Mouse (Mus musculus) lung, adult 18-20 months (tissue): ENCODE results near the gene Trim62.

Source experiments
- DNase-seq, 2 experiments: peaks; one replicate each; pipeline ENCODE4 v3.0.0; 2022; ENCODE audit warnings: mixed read lengths in 2 of 2

Gene Trim62

DNA sequence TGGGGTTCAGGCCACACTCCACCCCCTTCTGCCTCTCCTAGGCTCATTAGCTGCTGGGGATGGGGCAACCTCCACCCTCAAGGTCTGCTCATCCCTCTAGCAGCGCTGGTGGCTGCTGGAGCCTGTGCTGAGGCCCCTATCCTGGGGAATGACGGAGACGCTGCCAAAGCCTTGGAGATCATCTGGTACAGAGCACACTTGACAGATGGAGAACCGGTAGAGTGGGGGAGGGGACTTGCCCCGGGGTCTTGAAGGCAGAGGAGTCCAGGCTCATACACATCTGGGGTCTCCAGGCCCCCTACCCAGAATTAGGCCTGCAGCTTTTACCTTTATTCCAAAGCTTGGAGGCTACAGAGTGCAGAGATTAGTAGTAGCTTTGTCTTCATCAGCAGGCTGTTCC lies 3.2 kb downstream of the Trim62 start:
- DNase-seq: no peak

DNA sequence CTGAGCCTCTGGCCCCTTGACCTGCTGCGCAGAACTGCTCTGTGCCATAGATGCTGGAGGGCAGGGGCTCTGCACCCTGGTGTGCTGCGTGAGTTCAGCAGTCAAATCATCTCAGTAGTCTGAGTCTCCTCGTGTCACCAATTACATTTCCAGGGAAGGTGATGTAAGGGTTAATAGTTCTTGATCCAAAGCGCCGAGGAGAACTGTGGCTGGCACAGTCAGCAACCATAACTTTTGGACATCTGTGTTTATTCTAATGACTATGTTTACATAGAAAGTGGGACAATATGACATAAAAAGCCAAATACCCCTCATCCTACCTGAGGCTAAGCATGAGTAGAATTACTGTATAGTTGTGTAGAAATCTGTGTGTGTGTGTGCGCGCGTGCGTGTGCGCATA lies 3.6 kb downstream of the Trim62 start:
- no peak for DNase-seq

DNA sequence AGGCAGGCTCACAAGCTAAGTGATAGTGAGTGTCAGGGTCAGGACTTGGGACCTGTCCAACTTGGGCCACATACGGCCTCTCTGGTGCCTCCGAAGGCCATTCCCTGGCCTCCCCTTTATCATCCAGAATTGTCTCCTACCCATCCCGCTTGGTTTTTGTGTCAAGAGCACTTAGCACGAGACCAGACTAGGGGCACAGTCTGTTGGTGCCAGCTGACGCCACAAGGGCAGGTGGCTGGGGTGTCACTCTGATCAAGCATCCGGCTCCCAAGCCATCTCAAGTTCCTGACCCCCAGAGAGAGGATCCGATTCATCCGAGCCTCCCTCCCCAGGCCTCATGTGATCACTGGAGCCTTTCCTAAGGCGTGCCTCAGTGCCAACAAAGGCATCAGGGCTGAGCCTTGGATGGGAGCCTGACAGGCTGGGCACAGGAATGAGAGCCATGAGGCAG lies 4.3 kb downstream of the Trim62 start:
- no peak for DNase-seq

DNA sequence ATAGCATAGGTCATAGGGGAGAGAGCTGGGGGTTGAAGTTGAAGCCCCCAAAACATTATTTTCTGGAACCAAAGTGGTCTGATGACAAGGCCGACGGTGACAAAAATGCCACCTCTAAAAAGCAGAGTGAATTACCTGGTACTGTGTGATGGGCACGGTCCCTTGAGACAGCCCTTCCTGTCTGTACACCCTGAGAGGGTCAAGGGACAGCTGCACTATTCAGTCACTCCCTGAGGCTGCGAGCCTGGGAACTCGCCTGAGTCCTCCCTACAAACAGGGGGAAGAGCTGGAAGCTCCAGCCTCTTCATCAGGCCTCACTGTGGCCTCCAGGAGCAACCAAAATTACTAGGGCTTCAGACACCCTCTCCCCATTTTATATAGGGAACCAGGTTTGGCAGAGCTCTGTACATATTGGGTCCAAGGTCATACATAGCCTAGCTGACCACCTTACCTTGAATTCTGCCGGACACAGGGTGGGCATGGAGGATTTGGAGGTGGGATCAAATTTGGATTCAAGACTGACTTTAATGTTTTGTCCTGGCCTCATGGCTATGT lies 5.1 kb downstream of the Trim62 start:
- no peak for DNase-seq

GRCm38 (mm10) chr4:128889752-128890630 lies 6.6 kb downstream of the Trim62 start:
- peak; percentile 78 to 87 for DNase-seq

DNA sequence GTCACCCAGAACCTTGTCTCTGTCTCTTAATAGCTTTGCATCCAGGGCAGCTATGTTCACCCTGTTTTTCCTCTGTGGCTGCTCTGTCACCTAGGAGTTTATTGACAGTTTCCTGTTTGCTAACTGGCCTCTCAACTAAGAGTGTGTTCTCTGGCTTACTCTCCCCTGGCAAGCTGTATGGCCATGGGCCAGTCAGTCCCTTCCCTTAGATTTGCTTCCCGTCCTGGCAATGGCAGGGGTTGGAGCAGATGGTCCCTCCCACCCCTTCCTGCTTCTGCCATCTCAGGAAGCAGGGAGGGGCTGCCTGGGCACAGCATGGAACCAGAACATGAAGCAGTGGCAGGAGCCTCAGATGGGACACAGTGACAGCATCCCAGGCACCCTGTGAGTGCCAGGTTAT lies 7.8 kb downstream of the Trim62 start:
- peak; percentile 91 to 95 for DNase-seq

GRCm38 (mm10) chr4:128891746-128892145 lies 8.4 kb downstream of the Trim62 start:
- no peak for DNase-seq

- no peak for DNase-seq
Measured at GRCm38 (mm10) chr4:128892188-128892587, 8.8 kb downstream of the Trim62 start.

DNA sequence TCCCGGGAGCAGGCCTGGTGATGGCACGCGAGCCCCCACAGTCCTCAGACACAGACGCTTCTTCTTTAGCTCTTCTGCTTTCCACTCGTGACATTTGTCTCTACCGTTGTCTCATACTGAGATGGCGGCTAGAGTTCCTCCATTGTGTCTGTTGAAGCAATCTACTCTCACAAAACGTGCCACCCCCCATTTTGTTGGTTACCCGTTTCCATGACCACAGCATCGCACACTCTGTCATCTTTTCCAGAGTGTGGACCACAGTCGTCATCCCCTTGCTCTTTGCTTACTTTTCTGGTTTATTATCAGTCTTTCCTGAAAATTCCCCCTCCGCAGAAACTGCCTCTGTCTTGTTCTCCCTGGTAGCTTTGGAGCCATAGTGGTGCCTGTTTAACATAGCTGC lies 10.7 kb downstream of the Trim62 start:
- no peak for DNase-seq

DNA sequence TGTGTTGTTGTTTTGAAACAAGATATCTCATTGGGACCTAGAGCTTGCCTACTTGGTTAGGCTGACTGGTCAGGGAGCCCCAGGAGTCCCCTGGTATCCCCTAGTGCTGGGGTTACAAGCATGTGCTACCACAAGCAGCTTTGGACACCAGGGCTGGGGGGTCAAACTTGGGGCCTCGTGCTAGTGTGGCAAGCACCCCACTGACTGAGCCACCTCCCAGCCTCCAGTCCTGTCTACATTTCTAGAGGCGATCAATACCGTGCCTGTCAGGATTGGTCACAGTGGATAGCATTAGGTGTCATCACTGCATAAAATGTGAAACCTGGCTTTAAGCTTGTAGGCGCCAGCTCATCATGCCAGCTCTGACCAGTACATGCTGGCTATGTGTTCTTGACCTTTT lies 12.5 kb downstream of the Trim62 start:
- DNase-seq: no peak

DNA sequence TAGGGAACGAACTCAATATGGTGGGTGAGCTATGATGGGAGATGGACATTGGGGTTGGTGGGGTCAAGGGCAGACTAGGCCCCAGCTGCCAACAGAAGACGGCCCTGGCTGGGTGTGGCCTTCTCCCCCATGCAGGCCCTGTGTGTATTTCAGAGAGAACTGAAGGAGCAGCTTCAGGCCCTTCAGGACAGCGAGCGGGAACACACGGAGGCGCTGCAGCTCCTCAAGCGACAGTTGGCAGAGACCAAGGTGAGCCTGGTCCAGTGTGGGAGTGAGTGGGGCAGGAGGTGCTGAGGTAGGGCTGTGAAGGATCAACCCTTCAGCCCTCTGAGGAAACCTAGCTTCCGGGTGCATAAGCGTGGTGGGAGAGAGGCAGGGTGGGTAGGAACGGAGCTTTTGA lies 13.3 kb downstream of the Trim62 start:
- DNase-seq: no peak

DNA sequence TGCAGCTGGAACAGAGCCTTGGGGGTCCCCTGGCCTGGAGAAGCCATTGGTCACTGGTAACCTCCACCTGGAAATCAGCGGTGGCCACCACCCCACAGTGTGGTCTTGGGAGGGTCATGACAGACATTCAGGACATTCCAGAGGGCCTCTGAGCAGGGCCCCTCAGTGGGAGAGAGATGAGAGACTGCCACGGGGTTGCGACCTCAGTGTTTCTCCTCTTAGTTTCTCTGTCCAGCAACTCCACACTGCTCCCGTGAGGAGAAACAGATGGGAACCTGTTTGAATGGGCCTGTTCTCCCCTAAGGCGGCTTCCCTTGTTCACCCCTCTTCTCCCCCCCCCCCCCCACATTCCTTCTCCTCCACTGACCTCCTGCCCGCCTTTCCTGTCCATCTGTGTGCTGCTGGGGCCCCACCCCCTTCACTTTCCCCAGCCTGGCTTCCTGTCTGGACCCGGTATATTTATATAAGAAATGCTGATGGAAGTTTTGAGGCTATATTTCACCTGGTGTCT lies 14.6 kb downstream of the Trim62 start:
- DNase-seq: peak; percentile 53 to 65

GRCm38 (mm10) chr4:128899332-128899731 lies 16.0 kb downstream of the Trim62 start:
- peak; percentile 64 to 78 for DNase-seq

GRCm38 (mm10) chr4:128900484-128900883 lies 17.1 kb downstream of the Trim62 start:
- DNase-seq: no peak

- no peak for DNase-seq
Measured at GRCm38 (mm10) chr4:128902390-128902789, 19.0 kb downstream of the Trim62 start.

DNA sequence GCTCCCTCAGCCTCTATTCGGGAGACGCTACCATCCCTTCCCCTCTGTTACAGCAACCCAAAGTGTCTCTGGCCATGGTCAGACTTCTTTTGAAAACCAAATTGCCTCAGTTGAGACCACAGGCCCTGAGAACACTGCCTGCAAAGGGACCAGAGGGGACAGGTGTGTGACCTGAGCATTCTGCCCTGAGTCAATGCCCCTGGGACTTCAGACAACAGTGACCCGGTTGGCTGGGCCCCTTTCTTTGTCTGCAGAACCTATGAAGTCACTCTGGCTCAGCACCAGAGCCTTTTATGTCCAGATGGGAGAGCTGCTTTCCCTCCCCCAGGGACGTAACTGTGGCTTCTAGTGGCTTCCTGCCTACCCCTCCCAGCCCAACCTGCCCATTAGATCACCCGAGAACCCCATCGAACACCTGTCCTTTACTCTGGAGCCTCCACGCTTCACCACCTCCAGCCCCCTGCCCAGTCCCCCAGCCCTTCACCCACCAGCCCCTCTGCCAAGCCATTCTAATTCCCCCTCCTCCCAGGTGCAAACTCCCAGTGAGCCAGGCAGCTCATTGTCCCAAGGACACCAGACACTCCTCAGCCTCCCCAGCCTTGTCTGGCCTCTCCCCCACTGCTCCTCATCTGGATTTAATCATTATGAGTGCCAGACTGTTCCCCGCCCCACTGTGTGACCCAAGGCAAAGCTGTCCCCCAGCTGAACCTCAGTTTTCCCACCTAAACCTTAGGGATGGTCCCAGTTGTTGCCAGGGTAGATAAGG lies 20.8 kb downstream of the Trim62 start:
- no peak for DNase-seq

- no peak for DNase-seq
Measured at GRCm38 (mm10) chr4:128905251-128905650, 21.9 kb downstream of the Trim62 start.

DNA sequence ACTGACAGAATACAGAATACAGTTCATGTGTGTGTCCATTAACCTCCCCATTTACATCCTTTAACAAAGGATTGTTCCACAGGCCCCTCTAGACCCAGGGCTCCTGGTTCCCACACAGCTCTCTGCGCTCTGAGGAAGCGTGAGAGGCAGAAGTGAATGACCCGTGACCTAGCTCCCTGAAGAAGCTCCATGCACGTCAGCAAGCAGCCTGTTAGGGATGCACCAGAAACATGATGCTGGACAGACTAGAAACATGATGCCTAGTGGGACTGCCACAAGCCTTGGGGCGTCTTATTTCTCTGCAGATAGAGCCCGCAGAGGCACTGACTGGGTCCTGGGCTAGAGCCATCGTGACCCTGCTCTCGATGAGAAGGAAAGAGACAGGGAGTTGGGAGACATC lies 23.4 kb downstream of the Trim62 start:
- DNase-seq: no peak

GRCm38 (mm10) chr4:128907238-128907968 lies 24.0 kb downstream of the Trim62 start:
- peak; percentile 84 to 91 for DNase-seq

GRCm38 (mm10) chr4:128908586-128909377 lies 25.4 kb downstream of the Trim62 start:
- DNase-seq: peak; percentile 54 to 67

DNA sequence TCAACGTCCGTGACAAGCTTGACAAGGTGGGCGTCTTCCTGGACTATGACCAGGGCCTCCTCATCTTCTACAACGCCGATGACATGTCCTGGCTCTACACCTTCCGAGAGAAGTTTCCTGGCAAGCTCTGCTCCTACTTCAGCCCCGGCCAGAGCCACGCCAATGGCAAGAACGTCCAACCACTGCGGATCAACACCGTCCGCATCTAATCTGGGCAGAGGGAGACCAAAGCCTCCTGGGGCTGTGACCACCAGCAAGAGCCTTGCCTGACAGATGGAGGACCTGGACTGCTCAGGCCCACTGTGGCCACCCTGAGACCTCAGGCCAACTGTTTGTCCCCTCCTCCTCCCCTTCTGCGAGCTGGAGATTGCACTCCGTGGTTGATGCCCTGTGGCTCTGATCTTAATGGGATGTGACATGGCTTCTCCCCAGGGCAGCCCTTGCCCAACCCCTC lies 26.0 kb downstream of the Trim62 start:
- no peak for DNase-seq
